Mouse (Mus musculus): Measurements from ENCODE around the gene 1110051M20Rik. TPM values are rescaled to one million over a fixed set of nuclear protein-coding genes. Genes with fewer than 3 reads are reported as not detected.

Gene 1110051M20Rik
- total RNA-seq, 2 experiments from 2014 or later = 14.4 to 21.7 TPM

DNA sequence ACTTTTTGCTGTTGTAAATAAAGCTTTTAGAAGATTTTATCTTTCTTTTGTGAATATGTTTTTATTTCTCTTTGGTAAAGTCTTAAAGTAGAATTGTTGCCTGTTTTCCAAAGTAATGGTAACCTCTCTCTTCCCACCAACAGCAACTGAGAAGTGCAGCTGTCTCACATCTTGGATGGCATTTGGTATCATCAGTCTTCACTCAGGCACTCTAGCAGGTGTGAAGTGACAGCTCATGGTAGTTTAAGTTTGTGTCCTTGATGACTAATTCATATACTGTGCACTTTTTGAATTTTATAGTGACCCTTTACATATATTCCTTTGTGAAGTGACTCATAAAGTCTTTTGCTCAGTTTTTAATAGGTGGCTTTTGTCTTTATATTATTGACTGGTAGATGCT is 92.7 kb downstream of the 1110051M20Rik start:
- no peak for DNase-seq (ENCODE audit: low spot score)

- no peak for DNase-seq (ENCODE audit: low spot score)
These were observed 94.5 kb downstream of the 1110051M20Rik start for GRCm38 (mm10) chr2:91349974-91350457.

GRCm38 (mm10) chr2:91348936-91349335 is 95.6 kb downstream of the 1110051M20Rik start:
- no peak for DNase-seq (ENCODE audit: low spot score)

DNA sequence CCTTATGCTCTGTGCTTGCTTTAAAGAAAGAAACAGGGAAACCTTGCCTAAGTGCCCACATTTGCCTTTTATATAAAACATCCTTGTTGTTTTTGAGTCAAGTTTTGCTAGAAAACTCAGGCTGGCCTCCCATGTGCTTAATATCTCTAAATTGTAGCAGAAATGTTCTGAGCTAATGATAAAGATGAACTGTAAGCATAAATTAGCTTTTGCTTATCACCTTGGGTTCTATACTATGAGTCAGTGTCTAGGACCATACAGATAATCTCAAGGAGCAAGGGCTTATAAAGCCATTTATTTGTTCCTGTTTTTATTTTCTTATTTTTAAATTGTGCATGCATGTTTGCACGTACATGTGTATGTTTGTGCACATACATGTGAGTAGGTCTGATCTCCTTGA is 98.9 kb downstream of the 1110051M20Rik start:
- no peak for DNase-seq (ENCODE audit: low spot score)

- peak; percentile 50 for DNase-seq (ENCODE audit: low spot score)
These were observed 104.9 kb downstream of the 1110051M20Rik start for GRCm38 (mm10) chr2:91339591-91339990.

- DNase-seq (ENCODE audit: low spot score) = peak; percentile 90
These were observed 109.4 kb downstream of the 1110051M20Rik start for GRCm38 (mm10) chr2:91335128-91335527.

- DNase-seq (ENCODE audit: low spot score) = no peak
These were observed 113.3 kb downstream of the 1110051M20Rik start for GRCm38 (mm10) chr2:91331051-91331843.

GRCm38 (mm10) chr2:91329996-91330738 is 114.3 kb downstream of the 1110051M20Rik start:
- no peak for DNase-seq (ENCODE audit: low spot score)

GRCm38 (mm10) chr2:91328729-91329125 is 115.8 kb downstream of the 1110051M20Rik start:
- DNase-seq (ENCODE audit: low spot score) = no peak

GRCm38 (mm10) chr2:91327968-91328728 is 116.4 kb downstream of the 1110051M20Rik start:
- no peak for DNase-seq (ENCODE audit: low spot score)

- DNase-seq (ENCODE audit: low spot score) = no peak
These were observed 117.7 kb downstream of the 1110051M20Rik start for GRCm38 (mm10) chr2:91326746-91327350.

DNA sequence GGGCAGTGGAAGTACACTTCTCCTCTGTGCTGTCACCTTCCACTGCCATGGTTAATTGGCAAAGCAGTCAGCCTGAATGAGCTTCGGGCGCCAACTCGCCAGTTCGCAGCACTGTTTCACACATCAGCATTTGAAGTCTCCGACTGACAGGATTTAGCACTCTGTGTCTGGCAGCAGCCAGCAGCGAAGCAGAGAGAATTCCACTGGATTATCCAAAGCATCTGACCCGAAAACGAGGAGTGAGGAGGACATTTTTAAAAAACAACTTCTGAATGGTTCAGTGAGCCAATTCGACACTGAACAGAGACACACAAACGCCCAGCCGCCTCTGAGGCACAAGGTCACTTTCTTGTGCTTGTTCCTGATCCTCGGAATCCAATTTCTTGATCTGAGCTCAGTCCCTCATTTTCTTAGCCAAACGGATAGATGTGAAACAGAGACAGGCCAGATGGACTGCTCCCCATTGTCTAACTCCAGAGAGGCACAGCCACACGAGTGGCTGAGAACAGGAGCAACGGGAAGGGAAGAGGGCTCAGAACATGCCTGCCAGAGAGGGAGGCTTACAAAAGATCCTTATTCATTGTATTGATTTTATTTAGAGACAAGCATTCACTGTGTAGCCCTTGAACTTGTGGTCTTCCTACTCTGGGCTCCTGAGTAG is 119.6 kb downstream of the 1110051M20Rik start:
- DNase-seq (ENCODE audit: low spot score) = peak; percentile 18

DNA sequence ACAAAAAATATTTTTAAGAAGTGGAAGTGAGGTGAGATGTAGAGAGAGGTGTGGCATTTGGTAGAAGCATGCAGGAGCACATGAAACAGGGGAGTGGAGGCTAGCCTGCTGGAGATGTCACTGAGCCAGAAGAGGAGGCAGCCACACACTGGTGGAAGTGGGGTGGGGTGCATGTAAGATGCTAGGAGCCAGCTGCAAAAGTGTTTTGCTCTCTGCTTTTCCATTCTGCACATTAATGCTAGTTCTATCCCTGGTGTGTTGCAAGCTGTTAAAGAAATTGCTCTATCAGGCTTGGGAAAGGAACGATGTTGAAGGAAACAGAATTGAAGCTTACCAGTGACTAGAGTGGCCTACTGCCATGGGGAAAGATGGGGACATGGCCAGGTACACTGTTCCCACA is 120.2 kb downstream of the 1110051M20Rik start:
- peak; percentile 23 for DNase-seq (ENCODE audit: low spot score)

GRCm38 (mm10) chr2:91322490-91322889 is 122.0 kb downstream of the 1110051M20Rik start:
- DNase-seq (ENCODE audit: low spot score) = no peak

DNA sequence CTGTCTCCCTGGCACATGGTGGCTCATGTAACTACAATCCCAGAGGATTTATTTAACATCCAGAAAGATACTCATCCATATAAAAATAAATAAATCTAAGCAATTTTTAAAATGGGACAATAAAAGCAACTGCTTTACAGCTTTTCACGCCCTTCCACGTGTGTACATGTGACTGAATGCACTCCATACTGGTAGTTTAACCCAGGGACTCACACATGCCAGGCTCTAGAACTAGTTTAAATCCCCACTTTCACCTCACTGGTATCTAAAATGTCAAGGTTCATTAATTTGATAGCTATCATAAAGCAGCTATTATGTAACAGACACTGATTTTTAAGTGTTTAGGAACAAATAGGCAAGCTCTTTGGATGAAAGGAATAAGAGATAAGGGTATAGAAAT is 122.6 kb downstream of the 1110051M20Rik start:
- no peak for DNase-seq (ENCODE audit: low spot score)

- no peak for DNase-seq (ENCODE audit: low spot score)
These were observed 123.7 kb downstream of the 1110051M20Rik start for GRCm38 (mm10) chr2:91320559-91321529.

DNA sequence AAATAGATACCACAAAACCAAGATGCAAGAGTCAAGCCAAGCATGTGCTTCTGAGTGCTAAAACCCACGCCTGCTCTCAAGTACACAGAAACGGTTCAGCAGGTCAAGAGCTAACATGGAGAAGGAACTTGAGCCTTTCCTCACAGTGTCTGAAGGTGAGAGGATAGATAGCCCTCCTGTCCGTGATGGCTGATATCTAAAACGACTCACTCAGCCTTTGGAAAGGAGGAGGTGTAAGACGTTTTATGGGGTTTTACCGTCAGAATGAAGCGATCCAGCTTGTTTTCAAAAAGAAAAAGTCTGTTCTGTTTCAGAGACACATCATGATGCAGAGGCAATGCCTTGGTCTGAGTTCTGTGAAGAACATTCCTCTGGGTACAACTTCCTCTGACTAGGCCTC is 130.3 kb downstream of the 1110051M20Rik start:
- no peak for DNase-seq (ENCODE audit: low spot score)

DNA sequence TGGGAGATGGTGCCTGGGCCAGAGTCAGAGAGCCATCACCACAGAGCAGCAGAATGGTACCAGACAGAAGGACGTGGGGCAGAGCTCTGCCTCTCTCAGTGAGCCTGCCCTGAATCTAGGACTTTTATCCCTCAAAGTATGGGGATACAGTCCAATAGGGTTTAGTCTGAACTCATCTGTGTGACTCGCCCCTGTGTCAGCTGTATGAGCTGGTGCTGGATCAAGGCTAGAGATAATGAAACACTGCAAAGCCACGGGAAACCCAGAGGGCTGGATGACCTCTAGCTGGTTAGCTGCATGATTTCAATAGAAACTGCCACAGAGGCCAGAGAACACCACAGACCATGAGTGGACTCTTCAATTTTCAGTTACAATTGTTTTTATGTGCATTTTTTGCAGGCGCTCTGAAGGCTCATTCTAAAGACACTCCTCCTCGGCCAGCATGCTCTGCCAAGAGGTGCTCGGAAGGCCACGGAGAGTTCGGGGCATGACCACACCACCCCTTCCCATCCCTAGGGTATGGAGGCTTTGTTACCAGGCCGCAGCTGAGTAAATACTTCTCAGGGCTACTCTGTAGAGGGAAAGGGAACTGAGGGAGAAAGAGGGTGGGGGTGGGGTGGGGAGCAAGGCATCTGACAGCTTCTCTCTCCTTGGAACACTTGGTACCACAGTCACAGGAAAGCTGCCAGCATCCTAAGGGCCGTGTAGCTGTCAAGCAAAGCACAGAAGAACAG is 131.8 kb downstream of the 1110051M20Rik start:
- DNase-seq (ENCODE audit: low spot score) = peak; percentile 47

DNA sequence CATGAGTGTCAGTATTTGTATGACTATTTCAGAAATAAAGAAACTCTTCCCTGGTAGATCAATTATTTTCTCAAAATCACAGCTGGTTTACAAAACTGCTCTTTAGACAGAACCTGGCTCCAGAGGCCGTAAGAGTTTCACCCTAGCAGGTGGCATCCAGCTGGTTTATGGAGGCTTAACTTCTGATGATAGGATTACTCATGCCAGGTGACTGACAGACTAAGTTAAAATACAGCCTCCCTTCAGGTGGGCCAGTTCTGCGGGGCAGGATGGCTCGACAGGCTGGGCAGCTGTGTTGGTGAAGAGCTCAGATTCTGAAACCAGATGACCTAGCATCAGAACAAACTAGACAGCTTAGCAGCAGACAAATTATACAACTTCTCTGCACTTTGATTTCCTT is 135.0 kb downstream of the 1110051M20Rik start:
- DNase-seq (ENCODE audit: low spot score) = no peak

Measured in gastrocnemius, adult 18-20 months (tissue).